Mouse (Mus musculus) lung, adult 2 months (tissue): Measurements from ENCODE around the gene Sptan1.

Experiments
- CTCF ChIP-seq: fragments of 200-500 bp; IDR thresholded peaks from 2 replicates; pipeline ENCODE4 v1.5.1; 2011; ENCODE audit warnings: mild to moderate bottlenecking, low read length, control low read depth; ENCODE audit not compliant: insufficient read depth
- POLR2A ChIP-seq: fragments of 200-500 bp; IDR thresholded peaks from 2 replicates; pipeline ENCODE4 v1.6.1; 2011; ENCODE audit warnings: low read depth, mild to moderate bottlenecking, control low read depth, low read length, borderline replicate concordance; ENCODE audit errors: extremely low read depth

DNA sequence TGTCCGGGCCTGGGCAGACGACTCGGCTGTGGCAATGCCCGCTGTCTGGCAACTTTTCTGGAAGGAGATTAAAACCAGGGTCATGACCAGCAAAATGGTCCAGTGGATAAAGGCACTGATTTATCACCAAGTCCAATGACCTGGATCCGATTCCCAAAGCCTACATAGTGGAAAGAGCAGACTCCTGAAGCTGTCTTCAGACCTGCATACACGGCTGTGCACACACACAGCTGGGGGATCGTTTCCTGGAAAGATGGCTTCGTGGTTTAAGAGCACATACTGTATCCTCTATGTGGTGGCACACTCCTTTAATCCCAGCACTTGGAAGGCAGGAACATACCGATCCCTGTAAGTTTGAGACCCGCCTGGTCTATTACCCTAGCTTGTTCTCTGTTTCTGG, 73.0 kb downstream of the Sptan1 start:
- TF ChIP-seq POLR2A, result no peak
- TF ChIP-seq CTCF, result no peak
